Mouse (Mus musculus): ENCODE measurements around the gene Pip4k2b.
"Not testable (repeated sequence)": the region's sequence is repeated elsewhere in the genome, so short reads cannot be mapped to it uniquely, and the experiment has no call there.

Pip4k2b gene

DNA sequence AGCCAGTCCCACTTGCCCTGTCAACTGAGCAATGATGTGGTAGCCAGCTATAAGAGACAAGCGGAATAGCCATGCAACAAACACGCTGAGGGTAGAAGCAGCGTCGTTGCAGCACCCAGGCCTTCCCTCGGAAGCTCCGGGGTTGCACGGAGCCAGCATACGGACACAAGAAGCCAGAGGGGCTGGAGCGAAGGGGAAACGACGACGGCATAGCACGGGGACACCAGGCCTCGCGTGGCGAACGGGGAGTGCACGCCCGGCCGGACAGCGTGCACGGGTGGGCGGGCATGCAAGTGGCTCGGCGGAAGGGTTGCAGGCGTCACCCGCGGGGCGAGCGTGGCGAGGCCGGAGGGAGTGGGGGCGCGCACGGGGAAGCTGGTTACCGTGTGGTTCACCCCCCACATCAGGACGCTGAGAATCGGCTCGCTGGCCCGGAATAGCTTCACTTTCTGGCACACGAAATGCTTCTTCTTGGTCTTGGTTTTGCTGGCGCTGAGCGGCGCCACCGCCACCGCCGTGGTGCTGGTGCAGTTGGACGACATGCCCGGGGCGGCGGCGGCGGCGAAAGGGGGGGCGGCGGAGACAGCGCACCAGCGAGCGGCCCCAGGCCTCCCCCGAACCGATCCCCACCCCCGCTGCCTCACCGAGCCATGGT is at the start of gene Pip4k2b:
Gene Pip4k2b (minus strand): TSS at position 642 of the 655 bp plus-strand sequence.
- peak; percentile 32; the same call in 1 of the 2 replicates for ATAC-seq (ENCODE audit: insufficient number of reproducible peaks, low FRiP score, low TSS enrichment)

DNA sequence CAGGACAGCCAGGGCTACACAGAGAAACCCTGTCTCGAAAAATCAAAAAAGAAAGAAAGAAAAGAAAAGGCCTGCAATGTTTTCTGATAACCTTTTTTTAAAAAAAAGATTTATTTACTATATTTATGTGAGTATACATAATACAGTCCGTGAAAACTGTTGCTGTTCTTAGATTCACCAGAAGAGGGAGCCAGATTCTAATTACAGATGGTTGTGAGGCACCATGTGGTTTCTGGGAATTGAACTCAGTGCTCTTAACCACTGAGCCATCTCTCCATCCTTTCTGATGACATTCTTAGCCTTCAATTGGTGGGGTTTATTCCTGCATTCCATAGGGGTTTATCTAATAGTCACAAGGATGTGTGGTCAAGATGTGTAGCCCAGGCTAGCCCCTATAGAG is 48.7 kb upstream of the Pip4k2b start:
- ATAC-seq (ENCODE audit: insufficient number of reproducible peaks, low FRiP score, low TSS enrichment), result no peak

- not testable (repeated sequence) for ATAC-seq (ENCODE audit: insufficient number of reproducible peaks, low FRiP score, low TSS enrichment)
Observed at GRCm38 (mm10) chr11:97790778-97791438, 46.4 kb upstream of the Pip4k2b start.

- no peak for ATAC-seq (ENCODE audit: insufficient number of reproducible peaks, low FRiP score, low TSS enrichment)
Observed at GRCm38 (mm10) chr11:97789727-97790126, 45.2 kb upstream of the Pip4k2b start.

- ATAC-seq (ENCODE audit: insufficient number of reproducible peaks, low FRiP score, low TSS enrichment), result no peak
Observed at GRCm38 (mm10) chr11:97787961-97788360, 43.5 kb upstream of the Pip4k2b start.

GRCm38 (mm10) chr11:97782564-97782895 is 38.0 kb upstream of the Pip4k2b start:
- no peak for ATAC-seq (ENCODE audit: insufficient number of reproducible peaks, low FRiP score, low TSS enrichment)

- ATAC-seq (ENCODE audit: insufficient number of reproducible peaks, low FRiP score, low TSS enrichment), result peak; percentile 74; the same call in 1 of the 2 replicates
Observed at GRCm38 (mm10) chr11:97781832-97782563, 37.5 kb upstream of the Pip4k2b start, which contains the start of gene Rpl23. Rpl23 (minus strand) TSS chr11:97782437.

DNA sequence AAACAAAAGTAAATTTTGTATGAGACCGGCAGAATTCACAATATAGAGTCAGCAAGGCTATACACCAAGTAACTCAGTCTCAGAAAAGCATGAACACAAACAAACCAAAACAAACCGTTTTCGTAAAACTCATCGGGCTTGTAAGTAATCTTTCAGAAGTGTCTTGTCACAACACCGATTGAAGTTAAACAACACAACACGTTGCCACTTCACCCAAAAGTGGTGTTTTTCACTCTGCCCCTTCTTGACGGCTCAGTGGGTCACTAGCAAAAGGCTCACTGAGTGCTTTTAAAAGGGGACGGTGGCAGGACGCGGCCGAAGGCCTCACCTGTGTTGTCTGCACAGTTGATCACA is 37.0 kb upstream of the Pip4k2b start:
- ATAC-seq (ENCODE audit: insufficient number of reproducible peaks, low FRiP score, low TSS enrichment), result no peak

GRCm38 (mm10) chr11:97779968-97780701 is 35.6 kb upstream of the Pip4k2b start:
- no peak for ATAC-seq (ENCODE audit: insufficient number of reproducible peaks, low FRiP score, low TSS enrichment)

DNA sequence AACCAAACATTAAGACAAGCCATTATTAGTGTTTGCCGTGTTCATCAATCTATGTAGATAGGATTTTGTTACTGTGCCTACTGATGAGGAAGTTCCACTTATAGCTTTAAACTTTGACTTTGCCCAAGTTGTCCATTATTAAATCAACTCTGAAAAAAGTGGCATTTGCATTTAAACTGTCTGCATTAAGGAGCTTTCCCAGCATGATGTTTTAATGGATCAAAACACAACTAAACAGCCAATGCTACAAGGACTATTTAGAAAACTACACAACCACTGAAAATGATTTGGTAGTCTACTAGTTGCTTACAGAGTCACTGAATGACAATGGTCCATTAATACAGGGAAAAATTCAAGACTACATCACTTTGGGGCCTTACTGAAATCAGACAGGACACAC is 34.4 kb upstream of the Pip4k2b start:
- no peak for ATAC-seq (ENCODE audit: insufficient number of reproducible peaks, low FRiP score, low TSS enrichment)

GRCm38 (mm10) chr11:97777129-97777529 is 32.6 kb upstream of the Pip4k2b start:
- no peak for ATAC-seq (ENCODE audit: insufficient number of reproducible peaks, low FRiP score, low TSS enrichment)

DNA sequence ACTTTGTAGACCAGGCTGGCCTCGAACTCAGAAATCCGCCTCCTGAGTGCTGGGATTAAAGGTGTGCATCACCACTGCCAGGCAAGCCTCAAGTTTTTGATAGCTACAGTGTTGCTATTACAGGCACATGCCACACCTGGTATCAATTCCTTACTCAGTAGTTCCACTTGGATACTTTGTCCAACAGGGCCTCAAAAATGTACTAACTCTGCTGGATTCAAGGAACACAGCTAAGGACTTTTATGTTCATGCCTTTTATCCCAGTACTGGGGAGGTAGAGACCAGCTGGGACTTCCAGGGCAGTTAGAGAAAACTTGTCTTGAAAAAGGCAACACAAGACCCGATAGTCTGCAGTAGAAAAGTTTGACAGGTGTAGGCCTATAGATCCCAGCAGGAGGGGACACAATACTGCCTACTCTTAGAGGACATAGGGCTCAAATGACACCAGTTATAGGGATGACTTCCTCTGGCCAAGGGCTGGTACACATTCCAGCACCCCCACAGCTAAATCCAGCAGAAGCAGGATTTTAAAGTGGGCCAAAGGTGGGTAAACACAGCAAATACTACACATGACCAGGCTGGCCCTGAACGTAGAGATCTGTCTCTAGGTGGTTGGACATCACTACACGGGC is 32.1 kb upstream of the Pip4k2b start:
- ATAC-seq (ENCODE audit: insufficient number of reproducible peaks, low FRiP score, low TSS enrichment), result no peak

GRCm38 (mm10) chr11:97775808-97776496 is 31.4 kb upstream of the Pip4k2b start, which contains the start of gene 1700001P01Rik:
1700001P01Rik (minus strand) TSS chr11:97775918.
- no peak for ATAC-seq (ENCODE audit: insufficient number of reproducible peaks, low FRiP score, low TSS enrichment)

DNA sequence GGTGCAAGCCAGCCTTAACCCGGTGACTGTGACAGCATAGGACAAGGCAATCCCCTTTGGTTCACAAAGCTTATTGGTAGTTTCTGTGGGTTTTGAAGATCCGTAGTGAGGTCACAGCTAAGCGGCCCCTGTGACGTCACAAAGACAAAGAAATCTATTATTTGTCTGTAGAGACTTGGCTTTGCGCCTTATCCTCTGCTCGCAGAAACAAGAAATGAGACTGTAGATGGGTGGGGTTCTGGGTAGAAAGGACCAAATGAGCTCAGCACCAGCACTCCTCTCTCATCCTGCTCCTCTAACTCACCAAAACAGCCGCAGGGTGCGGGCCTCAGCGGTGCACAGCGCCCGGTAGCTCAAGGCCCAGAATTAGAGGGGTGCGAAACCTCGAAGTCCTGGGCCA is 30.7 kb upstream of the Pip4k2b start:
- ATAC-seq (ENCODE audit: insufficient number of reproducible peaks, low FRiP score, low TSS enrichment), result no peak

DNA sequence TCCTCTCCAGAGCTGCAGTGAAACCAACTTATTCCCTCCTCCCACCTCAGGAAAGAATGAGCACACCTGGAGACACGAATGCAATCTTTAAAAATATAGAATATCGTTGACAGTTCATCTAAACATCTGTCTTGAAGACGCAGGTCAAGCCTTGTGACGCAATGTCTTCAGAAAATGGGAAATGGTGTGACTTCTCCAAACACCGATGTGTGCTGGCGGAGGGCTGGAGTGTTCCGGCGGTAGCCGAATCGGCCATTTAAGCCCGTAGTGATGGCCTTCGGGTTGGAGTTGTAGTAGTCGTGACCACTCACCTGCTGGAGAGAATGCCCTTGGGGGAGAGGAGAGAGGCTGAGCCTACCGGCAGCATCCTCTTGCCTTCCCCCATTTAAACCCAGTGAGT is 26.9 kb upstream of the Pip4k2b start:
- ATAC-seq (ENCODE audit: insufficient number of reproducible peaks, low FRiP score, low TSS enrichment), result no peak

DNA sequence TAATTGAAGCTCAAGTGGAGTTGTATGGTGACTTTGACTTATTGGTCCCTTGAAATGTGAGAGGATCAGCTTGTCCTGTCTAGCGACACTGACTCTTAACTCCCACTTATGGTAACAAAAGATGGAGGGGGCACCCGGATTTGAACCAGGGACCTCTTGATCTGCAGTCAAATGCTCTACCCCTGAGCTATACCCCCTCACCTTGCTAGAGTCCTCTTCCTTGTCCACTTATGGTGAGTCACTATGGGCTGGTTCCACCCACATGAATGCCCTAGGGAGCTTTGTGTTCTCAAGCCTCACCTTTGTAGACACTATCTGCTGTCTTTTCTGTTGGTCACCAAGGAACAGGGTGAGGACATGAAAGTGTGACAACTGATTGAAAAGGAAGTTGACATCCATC is 25.2 kb upstream of the Pip4k2b start:
- no peak for ATAC-seq (ENCODE audit: insufficient number of reproducible peaks, low FRiP score, low TSS enrichment)

GRCm38 (mm10) chr11:97766154-97766881 is 21.8 kb upstream of the Pip4k2b start, which contains the start of gene Cwc25:
Cwc25 (minus strand) TSS chr11:97766556.
- peak; percentile 87 for ATAC-seq (ENCODE audit: insufficient number of reproducible peaks, low FRiP score, low TSS enrichment)

DNA sequence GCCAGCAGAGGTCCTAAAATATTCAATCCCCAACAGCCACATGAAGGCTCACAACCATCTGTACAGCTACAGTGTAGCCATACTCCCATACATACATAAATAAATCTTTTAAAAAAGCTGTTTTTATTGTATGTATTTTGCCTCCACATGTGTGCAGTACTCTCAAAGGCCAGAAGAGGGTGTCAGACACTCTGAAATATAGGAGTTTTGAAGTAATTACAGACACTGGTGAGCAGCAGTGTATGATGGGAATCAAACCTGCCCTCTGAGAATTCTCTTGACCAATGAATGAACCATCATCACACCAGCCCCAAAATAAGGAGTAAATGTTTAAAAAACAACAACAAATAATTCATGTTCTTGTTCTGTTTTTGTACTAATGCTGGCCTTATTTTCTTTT is 17.1 kb upstream of the Pip4k2b start:
- ATAC-seq (ENCODE audit: insufficient number of reproducible peaks, low FRiP score, low TSS enrichment), result no peak

- no peak for ATAC-seq (ENCODE audit: insufficient number of reproducible peaks, low FRiP score, low TSS enrichment)
Observed at GRCm38 (mm10) chr11:97758942-97759341, 14.4 kb upstream of the Pip4k2b start.

Measured in cerebellum, adult (tissue).